ENCODE assay signal across 11 mouse cellular contexts in genomic region chr1:92849938-92850574, GRCm38 (mm10). TPM values are rescaled to one million over a fixed set of nuclear protein-coding genes. Genes with fewer than 3 reads are reported as not detected.
DNase-seq lines count a peak whose midpoint lies in the region; ATAC-seq and TF ChIP-seq lines count a peak whose summit lies in the region.
"Had no signal": no experiment of that assay in that cellular context is flagged by ENCODE, and none has a peak within 500 bp of the region (broad histone marks: within the 10 kb centered on the region; RNA-seq: fewer than 3 reads in every experiment).

No protein-coding gene starts in this region.

- H3K4me2 ChIP-seq in lung, postnatal 0 days (replicated peaks; ENCODE audit: low read depth, low read length) = peak overlapping the region; percentile 25; the same call in 1 of the 2 replicates
- peak overlapping the region; percentile 11 for H3K4me2 ChIP-seq in stomach, embryonic 15.5 days
- H3K4me2 ChIP-seq: lung, embryonic 14.5 days had no signal

- no peak overlapping the region for H3K27ac ChIP-seq in lung, postnatal 0 days (ENCODE audit: low read length)
- no peak overlapping the region for H3K27ac ChIP-seq in stomach, embryonic 15.5 days

- no peak; the same call in 1 of the 2 replicates for ATAC-seq in lung, postnatal 0 days
- ATAC-seq in granulocyte monocyte progenitor cell, adult 5-6 weeks (replicated peaks; ENCODE audit: poor library complexity, severe bottlenecking) = peak; percentile 54
- no peak for ATAC-seq in stomach, embryonic 15.5 days (ENCODE audit: insufficient read depth, low FRiP score, low read depth)

- no peak for TF ChIP-seq CTCF in lung, postnatal 0 days (IDR thresholded peaks at IDR 0.05)

- no peak for TF ChIP-seq EP300 in lung, postnatal 0 days (IDR thresholded peaks at IDR 0.05)

- DNase-seq in lung, postnatal 0 days (ENCODE audit: low spot score) = peak; percentile 65
- DNase-seq in lung, postnatal 4 days = no peak
- DNase-seq in embryo, embryonic 11 days = no peak
- DNase-seq in gastrocnemius, postnatal 25 days = no peak
- no peak for DNase-seq in cerebellum, postnatal 10 days
- DNase-seq: gastrocnemius, postnatal 14 days; kidney, postnatal 10 days; lung, embryonic 14.5 days had no signal

- no peaks in the 10 kb centered on the region for H3K36me3 ChIP-seq in lung, postnatal 0 days (ENCODE audit: insufficient read depth, low read length)
- H3K36me3 ChIP-seq in megakaryocyte, embryonic 14.5 days (replicated peaks; ENCODE audit: low read length) = no peaks in the 10 kb centered on the region
- 0 out of 2 replicates have a peak, but pooled peaks cover under 1% of the 10 kb centered on the region for H3K36me3 ChIP-seq in stomach, embryonic 15.5 days

- WGBS in lung, postnatal 0 days = 53% methylated on average over 13 of the region's 13 CpGs
- 50% methylated on average over 13 of the region's 13 CpGs for WGBS in stomach, embryonic 15.5 days

- H3K27me3 ChIP-seq in lung, postnatal 0 days (replicated peaks; ENCODE audit: insufficient read depth, low read length) = no peaks in the 10 kb centered on the region
- H3K27me3 ChIP-seq in megakaryocyte, embryonic 14.5 days (replicated peaks) = peaks cover 94% of the 10 kb centered on the region
- no peaks in the 10 kb centered on the region for H3K27me3 ChIP-seq in stomach, embryonic 15.5 days (replicated peaks)

- no peak overlapping the region for H3K4me3 ChIP-seq in lung, postnatal 0 days (ENCODE audit: low read depth, low read length)
- H3K4me3 ChIP-seq in megakaryocyte, embryonic 14.5 days (replicated peaks) = peak overlapping the region; percentile 85
- no peak overlapping the region for H3K4me3 ChIP-seq in stomach, embryonic 15.5 days (replicated peaks)

- H3K9me3 ChIP-seq in lung, postnatal 0 days (ENCODE audit: low read length) = no peaks in the 10 kb centered on the region
- no peaks in the 10 kb centered on the region for H3K9me3 ChIP-seq in megakaryocyte, embryonic 14.5 days
- H3K9me3 ChIP-seq in stomach, embryonic 15.5 days = no peaks in the 10 kb centered on the region

- no peak overlapping the region for H3K9ac ChIP-seq in lung, postnatal 0 days (replicated peaks; ENCODE audit: low read depth)
- H3K9ac ChIP-seq in stomach, embryonic 15.5 days = no peak overlapping the region
- H3K9ac ChIP-seq: lung, embryonic 14.5 days had no signal

- H3K4me1 ChIP-seq in lung, postnatal 0 days (ENCODE audit: insufficient read depth, low read depth, low read length) = no peaks in the 10 kb centered on the region
- peaks cover 21% of the 10 kb centered on the region for H3K4me1 ChIP-seq in megakaryocyte, embryonic 14.5 days
- H3K4me1 ChIP-seq in stomach, embryonic 15.5 days = peaks cover 13% of the 10 kb centered on the region

RNA-seq across cellular contexts. Expression of gene Gpc1, which starts 18.6 kb away (rescaled TPM):
- polyA plus RNA-seq in lung, postnatal 0 days (2015; fragmentation: Nextera tagmentation; extraction: Ambion mirVana) = 11.0 and 12.5 TPM in 2 replicates
- 63.6 and 65.2 TPM in 2 replicates for total RNA-seq in granulocyte monocyte progenitor cell, adult 5-6 weeks (2014; fragmentation: Nextera tagmentation)
- 70.6 and 74.6 TPM in 2 replicates for total RNA-seq in granulocyte monocyte progenitor cell, adult 5-6 weeks (2017)
- 0.26 and 4.8 TPM in 2 replicates for polyA plus RNA-seq in megakaryocyte, embryonic 14.5 days (2012; ENCODE audit: insufficient read depth, low replicate concordance)
- 48.7 TPM in 2 replicates for polyA plus RNA-seq in stomach, embryonic 15.5 days (2015; fragmentation: Nextera tagmentation; extraction: Ambion mirVana)
- 100 to 1,000 TPM; 246 to 275 TPM for total RNA-seq in gastrocnemius, postnatal 25 days (2021)

RNA-seq across cellular contexts. Expression of gene Ankmy1, which starts 52.6 kb away (rescaled TPM):
- 0.50 and 0.57 TPM in 2 replicates for polyA plus RNA-seq in lung, postnatal 0 days (2015; fragmentation: Nextera tagmentation; extraction: Ambion mirVana)
- not detected in 2 replicates for total RNA-seq in granulocyte monocyte progenitor cell, adult 5-6 weeks (2014; fragmentation: Nextera tagmentation)
- 0.15 and 0.34 TPM in 2 replicates for total RNA-seq in granulocyte monocyte progenitor cell, adult 5-6 weeks (2017)
- not detected in 2 replicates for polyA plus RNA-seq in megakaryocyte, embryonic 14.5 days (2012; ENCODE audit: insufficient read depth, low replicate concordance)
- 0.19 and 0.34 TPM in 2 replicates for polyA plus RNA-seq in stomach, embryonic 15.5 days (2015; fragmentation: Nextera tagmentation; extraction: Ambion mirVana)
- total RNA-seq in gastrocnemius, postnatal 25 days (2021) = not detected

RNA-seq across cellular contexts. Expression of gene Dusp28, which starts 56.7 kb away (rescaled TPM):
- 16.3 and 18.3 TPM in 2 replicates for polyA plus RNA-seq in lung, postnatal 0 days (2015; fragmentation: Nextera tagmentation; extraction: Ambion mirVana)
- 7.4 and 13.4 TPM in 2 replicates for total RNA-seq in granulocyte monocyte progenitor cell, adult 5-6 weeks (2014; fragmentation: Nextera tagmentation)
- 2.6 and 5.5 TPM in 2 replicates for total RNA-seq in granulocyte monocyte progenitor cell, adult 5-6 weeks (2017)
- 1.8 and 4.1 TPM in 2 replicates for polyA plus RNA-seq in megakaryocyte, embryonic 14.5 days (2012; ENCODE audit: insufficient read depth, low replicate concordance)
- polyA plus RNA-seq in stomach, embryonic 15.5 days (2015; fragmentation: Nextera tagmentation; extraction: Ambion mirVana) = 12.8 and 15.9 TPM in 2 replicates
- total RNA-seq in gastrocnemius, postnatal 25 days (2021) = 10 to 100 TPM; 22.6 to 24.5 TPM
